Mouse (Mus musculus) lung, embryonic 16.5 days (tissue): ENCODE data around the gene Iqub. TPM values are rescaled to one million over a fixed set of nuclear protein-coding genes. Genes with fewer than 3 reads are reported as not detected.

Experiments used
- ATAC-seq: fragments of 200-750 bp; cut with Nextera tagmentation; 2 replicates; pipeline ENCODE4 v1.8.0; 2017; ENCODE audit warnings: low read depth, mild to moderate bottlenecking, moderate library complexity
- H3K27ac ChIP-seq: fragments of 300-500 bp; sonication (generic); 2 replicates; pipeline ENCODE4 v1.5.1; 2014; ENCODE audit warnings: mild to moderate bottlenecking, control low read depth, low read length
- H3K27me3 ChIP-seq: fragments of 300-500 bp; sonication (generic); 2 replicates; pipeline ENCODE4 v1.6.1; 2014; ENCODE audit warnings: low read depth, low read length, mixed read lengths; ENCODE audit not compliant: control insufficient read depth, insufficient read depth
- H3K36me3 ChIP-seq: fragments of 300-500 bp; sonication (generic); 2 replicates; pipeline ENCODE4 v1.6.1; 2014; ENCODE audit warnings: low read length; ENCODE audit not compliant: control insufficient read depth, insufficient read depth
- H3K4me1 ChIP-seq: fragments of 300-500 bp; sonication (generic); replicated peaks from 2 replicates; pipeline ENCODE4 v1.6.1; 2014; ENCODE audit warnings: low read length, mixed read lengths; ENCODE audit not compliant: control insufficient read depth, insufficient read depth
- H3K4me2 ChIP-seq: fragments of 300-500 bp; sonication (generic); 2 replicates; pipeline ENCODE4 v1.6.1; 2014; ENCODE audit warnings: low read depth, low read length, control low read depth
- H3K4me3 ChIP-seq: fragments of 300-500 bp; sonication (generic); 2 replicates; pipeline ENCODE4 v1.5.1; 2014; ENCODE audit warnings: mild to moderate bottlenecking, low read length, control low read depth
- H3K9ac ChIP-seq: fragments of 300-500 bp; sonication (generic); 2 replicates; pipeline ENCODE4 v1.6.1; 2014; ENCODE audit warnings: low read length, control low read depth
- H3K9me3 ChIP-seq: fragments of 300-500 bp; sonication (generic); 2 replicates; pipeline ENCODE4 v1.6.1; 2016; ENCODE audit warnings: low read length; ENCODE audit not compliant: control insufficient read depth
- WGBS: fragments of 180-500 bp; shearing (Covaris S2); extraction: QIAGEN DNeasy Blood & Tissue Kit; methylation state at CpG from one replicate; pipeline ENCODE4 v1.1.7; 2014; 5-methylcytosine and 5-hydroxymethylcytosine counted together
- polyA plus RNA-seq: library from polyadenylated mRNA; unstranded; fragments of >200 nt; fragmentation: Nextera tagmentation; extraction: Ambion mirVana; gene quantifications from 2 replicates; pipeline ENCODE4 v1.2.1, GENCODE M21; 2015

Iqub gene
- polyA plus RNA-seq, 1 experiment from 2014 or later, result 1.5 TPM

DNA sequence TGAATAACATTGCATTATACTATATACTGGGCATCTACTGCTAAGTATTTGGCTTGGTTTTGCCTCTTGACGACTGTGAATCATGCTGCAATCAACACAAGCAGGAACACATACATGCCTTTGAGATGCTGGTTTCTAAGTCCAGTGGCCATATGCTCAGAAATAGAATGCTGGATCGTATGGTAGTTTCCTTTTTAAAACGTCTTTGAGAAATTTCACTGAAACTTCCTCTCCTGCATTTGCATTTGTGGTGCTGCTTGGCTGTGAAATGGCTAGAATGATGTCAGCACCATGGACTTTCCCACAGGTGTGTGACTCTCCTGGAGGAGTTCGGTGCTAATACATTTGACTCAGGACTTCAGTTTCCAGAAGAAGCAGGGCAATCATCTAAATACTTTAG lies 25.2 kb upstream of the Iqub start:
- no peaks in the 10 kb centered on the region; the same call in 1 of the 2 replicates for H3K4me1 ChIP-seq
- no peak for ATAC-seq
- no peaks in the 10 kb centered on the region for H3K36me3 ChIP-seq
- no peak overlapping the region for H3K9ac ChIP-seq
- no peak overlapping the region for H3K4me2 ChIP-seq
- no peaks in the 10 kb centered on the region for H3K27me3 ChIP-seq
- no peak overlapping the region for H3K4me3 ChIP-seq
- 63% methylated on average over 4 of the region's 4 CpGs for WGBS
- no peak overlapping the region for H3K27ac ChIP-seq
- no peaks in the 10 kb centered on the region for H3K9me3 ChIP-seq

DNA sequence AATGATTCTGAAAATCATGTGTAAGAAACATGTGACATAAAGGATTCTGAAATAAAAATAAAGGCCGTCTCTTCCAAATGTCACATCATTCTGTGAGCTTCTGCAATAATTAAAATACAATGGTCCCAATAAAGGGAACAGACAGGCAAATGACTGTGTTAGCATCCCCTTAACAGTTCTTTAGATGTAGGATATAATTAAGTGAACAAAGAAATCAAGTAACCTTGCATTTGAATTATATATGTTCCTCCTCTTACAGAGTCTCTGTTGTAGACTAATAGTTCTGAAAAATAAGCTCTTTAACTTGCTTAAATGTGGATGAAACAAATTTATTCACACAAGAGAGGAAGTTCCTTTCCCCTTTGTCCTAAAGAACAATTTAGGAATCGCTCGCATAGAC lies 23.6 kb upstream of the Iqub start:
- no peak overlapping the region for H3K4me3 ChIP-seq
- ATAC-seq, result no peak
- H3K27me3 ChIP-seq, result no peaks in the 10 kb centered on the region
- WGBS, result 81% methylated on average over 3 of the region's 3 CpGs
- no peak overlapping the region for H3K4me2 ChIP-seq
- H3K9me3 ChIP-seq, result no peaks in the 10 kb centered on the region
- no peaks in the 10 kb centered on the region for H3K36me3 ChIP-seq
- no peak overlapping the region for H3K27ac ChIP-seq
- no peak overlapping the region for H3K9ac ChIP-seq
- H3K4me1 ChIP-seq, result no peaks in the 10 kb centered on the region; the same call in 1 of the 2 replicates

DNA sequence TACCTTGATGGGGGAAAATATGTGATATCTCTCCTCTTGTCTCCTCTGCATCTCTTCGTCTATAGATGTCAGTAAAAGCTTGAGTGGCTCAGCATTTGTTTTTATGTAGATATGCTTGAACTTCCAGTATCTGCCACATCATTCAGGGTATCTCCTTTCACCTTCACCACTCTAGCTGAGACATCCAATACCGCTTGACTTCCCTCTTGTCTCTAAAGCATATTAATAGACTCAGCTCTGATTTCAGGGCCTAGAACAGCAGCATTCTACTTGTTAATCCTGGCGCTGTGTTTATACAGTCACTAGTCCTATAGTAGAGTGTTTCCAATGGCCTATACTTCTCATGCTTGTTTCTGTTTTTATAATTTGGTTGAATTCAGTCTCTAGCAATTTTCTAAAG lies 17.9 kb upstream of the Iqub start:
- Histone ChIP-seq H3K9me3 (no peaks in the 10 kb centered on the region), H3K9ac (no peak overlapping the region), H3K27ac (no peak overlapping the region), H3K4me2 (no peak overlapping the region), H3K4me1 (peaks cover 16% of the 10 kb centered on the region), H3K36me3 (no peaks in the 10 kb centered on the region), H3K4me3 (no peak overlapping the region), H3K27me3 (no peaks in the 10 kb centered on the region)
- WGBS, result 70% methylated on average over 3 of the region's 3 CpGs
- no peak for ATAC-seq

DNA sequence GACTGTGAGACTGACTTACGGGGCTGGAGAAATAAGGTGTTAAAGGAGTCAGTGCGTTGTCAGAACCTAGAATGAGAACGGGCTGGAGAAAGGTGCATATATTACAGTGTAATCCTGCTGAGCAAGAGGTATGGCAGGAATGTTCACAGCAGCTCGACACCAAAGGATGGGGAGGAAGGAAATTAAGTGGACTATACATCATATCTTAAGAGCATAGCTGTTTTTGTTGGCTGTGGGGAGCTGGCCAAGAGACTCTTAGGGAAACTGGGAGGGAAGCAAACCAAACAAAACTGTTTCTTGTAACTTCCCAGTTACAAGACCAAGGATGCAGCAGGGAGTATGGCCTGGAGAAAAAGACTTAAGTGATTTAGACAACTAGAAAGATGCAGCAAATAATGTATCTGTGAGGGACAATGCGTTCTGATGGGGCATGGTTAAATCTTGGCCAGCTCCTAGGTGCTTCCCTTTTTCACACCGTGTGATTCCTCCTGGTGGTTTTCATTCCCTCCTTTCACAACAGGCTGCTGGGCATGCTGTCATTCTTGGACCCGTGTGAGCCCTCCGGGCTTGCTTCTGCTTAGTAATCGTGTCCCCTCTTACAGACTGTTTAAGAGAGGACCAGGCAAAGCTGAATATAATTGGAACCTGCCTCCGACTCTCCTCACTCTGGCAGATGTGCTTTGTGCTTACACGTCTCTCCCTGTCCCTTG lies 16.0 kb upstream of the Iqub start:
- no peak for ATAC-seq

DNA sequence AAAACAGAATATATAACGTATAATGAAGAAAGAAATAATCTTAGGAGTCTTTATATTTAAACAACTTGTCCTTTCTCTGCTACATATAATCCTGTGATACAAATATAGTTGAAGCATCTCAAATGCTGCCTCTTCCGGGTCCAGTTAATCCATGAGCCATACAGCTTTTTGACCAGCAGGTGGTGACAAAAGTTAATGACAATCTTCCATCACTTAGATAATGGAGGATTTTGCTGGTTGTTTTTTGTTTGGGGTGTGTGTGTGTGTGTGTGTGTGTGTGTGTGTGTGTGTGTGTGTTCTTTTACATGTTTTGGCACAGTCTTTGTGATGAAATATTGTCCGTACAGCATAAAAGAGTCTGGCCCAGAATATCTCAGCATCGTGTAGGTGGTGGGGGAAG lies 15.3 kb upstream of the Iqub start:
- 6% methylated on average over 4 of the region's 4 CpGs for WGBS
- Histone ChIP-seq H3K4me1 (peaks cover 23% of the 10 kb centered on the region), H3K27me3 (no peaks in the 10 kb centered on the region), H3K36me3 (no peaks in the 10 kb centered on the region), H3K4me2 (peak overlapping the region; percentile 51), H3K9me3 (no peaks in the 10 kb centered on the region), H3K9ac (peak overlapping the region; percentile 17; the same call in 1 of the 2 replicates), H3K4me3 (peak overlapping the region; percentile 30), H3K27ac (no peak overlapping the region; the same call in 1 of the 2 replicates)
- no peak for ATAC-seq

More for the DNA sequence above, 16.0 kb upstream of the Iqub start:
- H3K27me3 ChIP-seq, result no peaks in the 10 kb centered on the region
- no peak overlapping the region; the same call in 1 of the 2 replicates for H3K27ac ChIP-seq
- H3K36me3 ChIP-seq, result no peaks in the 10 kb centered on the region
- 40% methylated on average over 11 of the region's 11 CpGs for WGBS
- peak overlapping the region; percentile 17; the same call in 1 of the 2 replicates for H3K9ac ChIP-seq
- peak overlapping the region; percentile 51 for H3K4me2 ChIP-seq
- H3K9me3 ChIP-seq, result no peaks in the 10 kb centered on the region
- peaks cover 22% of the 10 kb centered on the region for H3K4me1 ChIP-seq
- peak overlapping the region; percentile 30 for H3K4me3 ChIP-seq

DNA sequence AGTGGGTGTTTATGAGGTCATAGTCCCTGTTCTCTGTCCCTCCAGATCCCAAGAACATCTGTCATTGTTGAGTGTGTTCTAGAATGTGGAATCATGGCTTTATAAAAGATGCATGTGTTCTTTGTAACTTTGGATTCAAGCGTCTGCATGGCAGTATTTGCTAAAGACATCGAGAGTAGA lies 13.1 kb upstream of the Iqub start, which contains the start of gene Asb15:
Gene Asb15, plus strand, starts transcription at position 81 of the 180 bp plus-strand sequence.
- peak within 1 kb of the TSS; percentile 78 for H3K4me3 ChIP-seq
- H3K9me3 ChIP-seq, result no peaks in the 10 kb centered on the region
- peak within 1 kb of the TSS; percentile 74 for H3K9ac ChIP-seq
- no peak within 1 kb of the TSS for H3K27ac ChIP-seq
- H3K4me1 ChIP-seq, result peaks cover 23% of the 10 kb centered on the region
- H3K27me3 ChIP-seq, result no peaks in the 10 kb centered on the region
- ATAC-seq, result no peak
- no peaks in the 10 kb centered on the region for H3K36me3 ChIP-seq
- WGBS, result 32% methylated on average over 2 of the region's 2 CpGs
- H3K4me2 ChIP-seq, result peak within 1 kb of the TSS; percentile 70

DNA sequence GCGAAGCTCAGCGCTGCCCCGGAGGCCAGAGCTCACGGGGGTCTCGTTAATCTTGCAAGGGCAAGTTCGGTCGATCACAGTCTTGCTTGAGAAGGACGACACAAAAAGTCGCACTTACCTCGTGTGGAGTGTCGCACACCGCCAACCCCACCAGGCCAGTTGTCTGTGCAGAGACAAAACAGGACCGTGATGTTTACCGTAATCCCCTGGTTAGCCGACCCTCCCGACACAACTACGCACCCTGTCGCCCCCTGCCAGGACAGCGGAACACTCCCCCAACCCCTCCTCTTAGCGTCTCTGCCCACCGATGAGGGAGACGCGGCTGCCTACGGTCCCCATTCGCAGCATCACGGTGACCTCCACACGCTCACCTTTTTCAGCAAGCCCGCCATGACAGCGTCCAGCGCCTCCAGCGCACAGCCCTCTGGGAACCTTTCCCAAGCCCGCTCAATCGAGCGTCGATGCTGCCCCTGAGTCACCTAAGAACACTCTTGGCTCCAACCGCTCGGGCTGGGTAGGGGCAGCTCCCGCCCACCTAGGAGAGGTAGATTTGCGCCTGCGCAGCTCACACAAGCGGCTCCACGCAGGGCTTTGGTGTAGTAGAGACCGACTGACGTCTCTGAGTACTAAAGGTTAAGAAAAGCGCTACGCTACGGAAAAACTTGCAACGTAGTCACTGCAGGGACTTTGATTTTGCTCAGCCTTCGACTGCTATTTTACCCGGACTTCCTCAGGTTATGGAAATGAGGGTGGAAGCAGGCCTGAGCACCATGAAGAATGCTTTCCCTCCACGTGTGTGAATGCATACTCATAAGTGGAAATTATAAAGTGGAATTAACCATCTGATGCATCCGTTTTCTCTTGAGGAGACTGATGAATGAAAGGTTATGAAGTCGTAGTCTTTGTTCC lies 12.5 kb upstream of the Iqub start, which contains the start of gene Ndufa5:
Gene Ndufa5, minus strand, starts transcription at position 859 of the 909 bp plus-strand sequence.
- Histone ChIP-seq H3K4me3 (peak within 1 kb of the TSS; percentile 78), H3K27me3 (no peaks in the 10 kb centered on the region), H3K9ac (peak within 1 kb of the TSS; percentile 74), H3K4me2 (peak within 1 kb of the TSS; percentile 70), H3K4me1 (peaks cover 23% of the 10 kb centered on the region), H3K9me3 (no peaks in the 10 kb centered on the region), H3K36me3 (no peaks in the 10 kb centered on the region), H3K27ac (no peak within 1 kb of the TSS)
- under 1% methylated on average over 53 of the region's 53 CpGs for WGBS
- peak; percentile 97 for ATAC-seq

DNA sequence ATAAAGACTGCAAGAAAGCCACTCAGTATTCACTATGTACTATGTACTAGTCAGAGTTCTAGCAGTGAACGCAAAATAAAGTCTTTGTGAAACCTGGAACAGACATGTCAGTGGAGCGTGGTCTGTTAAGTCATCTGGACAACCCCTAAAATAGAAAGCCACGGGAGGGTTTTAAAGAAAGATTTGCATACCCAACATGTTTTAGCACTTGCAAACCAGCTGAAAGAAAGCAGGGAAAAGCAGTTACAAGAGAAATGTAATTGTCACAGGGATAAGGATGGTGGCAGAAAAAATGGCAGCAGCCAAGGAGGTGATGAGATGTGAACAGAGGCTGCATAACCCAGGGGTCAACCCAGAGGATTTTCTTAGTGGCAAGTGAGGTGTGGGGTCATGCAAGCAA lies 10.8 kb upstream of the Iqub start:
- no peak for ATAC-seq
- Histone ChIP-seq H3K9me3 (no peaks in the 10 kb centered on the region), H3K36me3 (peaks cover 3% of the 10 kb centered on the region; the same call in 1 of the 2 replicates), H3K27ac (no peak overlapping the region), H3K4me1 (peaks cover 14% of the 10 kb centered on the region), H3K9ac (no peak overlapping the region), H3K27me3 (no peaks in the 10 kb centered on the region), H3K4me3 (no peak overlapping the region), H3K4me2 (no peak overlapping the region)
- 86% methylated on average over 3 of the region's 3 CpGs for WGBS

DNA sequence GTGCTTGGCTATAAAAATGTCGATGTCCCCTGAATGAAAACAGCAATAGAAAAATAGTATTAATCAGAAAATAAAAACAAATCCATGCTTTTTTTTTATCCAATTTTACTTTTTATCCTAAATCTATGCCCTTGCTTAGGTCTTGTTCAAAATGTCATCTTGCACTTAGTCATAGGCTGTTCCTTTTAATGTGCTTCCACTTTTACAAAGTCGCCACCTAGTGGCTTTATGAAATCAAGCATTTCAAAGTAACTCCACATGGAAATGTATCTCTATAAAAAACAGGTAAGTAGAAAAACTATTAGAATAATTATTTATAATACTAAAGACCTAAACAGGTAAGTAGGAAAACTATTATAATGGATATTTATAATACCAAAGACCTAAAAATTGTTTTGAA lies 1.3 kb upstream of the Iqub start:
- H3K9me3 ChIP-seq, result no peaks in the 10 kb centered on the region
- no peak for ATAC-seq
- H3K4me2 ChIP-seq, result no peak overlapping the region
- no peak overlapping the region for H3K9ac ChIP-seq
- WGBS, result 45% methylated on average over 2 of the region's 2 CpGs
- no peak overlapping the region for H3K4me3 ChIP-seq
- no peaks in the 10 kb centered on the region for H3K27me3 ChIP-seq
- no peak overlapping the region for H3K27ac ChIP-seq
- H3K36me3 ChIP-seq, result peaks cover 6% of the 10 kb centered on the region
- H3K4me1 ChIP-seq, result peaks cover 7% of the 10 kb centered on the region
